Mouse (Mus musculus): ENCODE measurements around the gene Dnmt3l.

DNA sequence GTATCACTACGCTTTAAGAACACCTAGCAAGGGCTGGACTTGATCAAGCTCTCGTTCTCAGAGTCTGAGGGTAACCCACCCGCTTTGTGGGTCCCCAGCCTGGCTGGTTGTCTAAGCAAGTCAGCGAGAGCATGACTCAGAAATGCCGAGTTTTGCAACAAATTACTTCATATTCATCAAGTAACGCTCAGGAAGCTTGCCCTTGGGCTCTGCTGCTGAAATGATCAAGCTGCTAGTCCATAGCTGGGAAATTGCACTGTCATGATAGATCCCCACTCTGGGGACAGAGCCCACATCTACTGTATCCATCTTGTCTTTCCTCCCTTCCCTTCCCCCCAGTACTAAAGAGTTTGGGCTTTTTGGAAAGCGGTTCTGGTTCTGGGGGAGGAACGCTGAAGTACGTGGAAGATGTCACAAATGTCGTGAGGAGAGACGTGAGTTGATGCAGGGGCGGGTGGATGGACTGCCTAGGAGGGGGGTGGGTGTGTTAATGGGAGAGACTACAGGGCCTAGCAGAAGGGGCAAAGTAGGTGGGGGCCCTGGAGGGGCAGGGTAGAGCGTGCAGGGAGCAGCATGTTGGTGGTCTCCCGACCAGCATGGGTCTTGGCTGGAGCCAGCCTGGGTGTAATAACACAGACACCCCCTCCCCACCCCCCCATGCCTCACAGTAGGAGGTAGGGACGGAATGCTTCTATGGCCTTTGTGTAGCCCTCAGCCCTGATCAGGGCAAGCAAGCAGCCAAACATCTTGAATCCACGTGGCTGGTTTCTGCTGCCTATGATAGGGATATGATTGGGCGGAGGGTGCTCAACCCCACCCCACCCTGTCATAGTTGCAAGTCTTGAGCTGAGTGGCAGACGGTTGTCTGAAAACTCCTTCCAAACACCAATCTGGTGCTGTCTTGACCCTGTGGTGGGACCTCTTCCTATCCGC lies 13.2 kb downstream of the Dnmt3l start:
- TF ChIP-seq CTCF (IDR thresholded peaks at IDR 0.05; ENCODE audit: extremely low read depth, insufficient read length, insufficient replicate concordance, low read depth, low read length) (no peak), POLR2A (IDR thresholded peaks at IDR 0.05; ENCODE audit: low read depth, low read length) (no peak)

Data from small intestine, adult 2 months (tissue).